Mouse (Mus musculus): ENCODE measurements around the gene Prkar2a.

The Prkar2a gene

DNA sequence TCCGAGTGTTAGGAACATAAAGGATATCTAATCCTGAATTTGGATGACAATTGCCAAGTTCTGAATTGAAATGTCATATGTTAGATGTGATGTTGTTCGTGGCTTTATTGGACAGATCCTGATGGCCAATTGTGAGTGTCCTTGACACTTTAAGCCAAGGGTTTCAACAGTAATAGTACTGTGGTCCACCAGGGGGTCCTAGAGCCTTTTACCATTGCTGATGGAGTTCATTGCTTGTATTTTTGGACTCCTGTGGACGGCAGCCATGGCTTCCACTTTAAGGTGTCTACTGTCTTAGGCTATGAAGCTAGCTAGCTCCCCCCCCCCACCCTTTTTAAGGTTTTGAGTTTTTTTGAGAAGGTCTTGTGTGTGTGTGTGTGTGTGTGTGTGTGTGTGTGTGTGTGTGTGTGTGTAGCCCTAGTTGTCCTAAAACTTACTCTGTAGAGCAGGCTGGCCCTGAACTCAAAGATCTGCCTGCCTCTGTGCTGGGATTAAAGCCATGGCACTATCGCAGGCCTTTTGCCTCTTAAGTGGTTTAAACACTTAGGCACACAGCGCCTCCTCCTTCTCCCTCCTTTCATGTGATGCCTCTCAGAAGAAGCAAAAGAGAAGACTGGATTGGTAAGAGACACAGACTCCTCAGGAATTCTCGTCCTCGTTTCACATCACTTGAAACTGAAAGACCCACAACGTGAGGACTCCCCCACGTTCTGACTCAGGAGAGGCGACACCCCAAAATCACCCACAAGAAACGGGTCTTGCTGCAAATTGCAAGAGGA, 63.2 kb downstream of the Prkar2a start:
- DNase-seq (ENCODE audit: low spot score in 2 of 2) = no peak

DNA sequence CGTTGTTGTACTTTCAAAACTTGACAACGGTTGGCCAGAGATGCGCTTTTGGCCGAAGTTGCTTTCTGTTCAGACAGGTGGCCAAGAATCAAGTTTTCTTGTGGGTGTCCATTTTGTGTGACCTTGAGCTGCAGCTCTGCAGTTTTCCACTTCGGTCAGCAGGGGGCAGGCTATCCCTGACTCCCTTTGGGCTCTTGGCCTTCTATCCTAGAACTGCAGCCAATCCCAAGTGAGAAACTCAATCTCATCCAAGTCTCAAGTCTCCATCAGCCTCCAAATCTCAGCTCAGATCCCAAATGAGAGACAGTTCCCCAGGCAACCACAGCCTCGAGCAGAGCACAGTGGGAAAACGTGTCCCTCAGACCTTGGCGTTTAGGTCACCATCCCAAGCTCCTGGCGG, 64.2 kb downstream of the Prkar2a start:
- DNase-seq (ENCODE audit: low spot score in 2 of 2) = peak; percentile 29 to 38

DNA sequence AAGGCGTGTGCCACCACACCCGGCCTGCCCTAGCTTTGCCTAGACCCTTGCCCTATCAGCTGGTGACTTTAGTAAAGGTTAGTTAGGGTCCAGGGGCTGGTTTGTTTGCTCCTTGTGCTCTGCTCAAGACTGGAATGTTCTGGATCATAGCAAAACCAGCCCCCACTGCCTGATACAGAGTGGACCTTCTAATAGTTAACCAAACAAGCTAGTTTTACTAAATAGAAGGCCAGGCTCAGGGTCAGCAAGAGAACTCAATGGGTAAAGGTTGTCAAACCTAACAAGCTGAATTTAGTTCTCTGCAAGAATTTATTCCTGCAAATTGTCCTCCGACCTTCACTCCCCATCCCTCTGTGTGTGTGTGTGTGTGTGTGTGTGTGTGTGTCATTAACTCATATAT, 64.9 kb downstream of the Prkar2a start:
- no peak for DNase-seq (ENCODE audit: low spot score in 2 of 2)

DNA sequence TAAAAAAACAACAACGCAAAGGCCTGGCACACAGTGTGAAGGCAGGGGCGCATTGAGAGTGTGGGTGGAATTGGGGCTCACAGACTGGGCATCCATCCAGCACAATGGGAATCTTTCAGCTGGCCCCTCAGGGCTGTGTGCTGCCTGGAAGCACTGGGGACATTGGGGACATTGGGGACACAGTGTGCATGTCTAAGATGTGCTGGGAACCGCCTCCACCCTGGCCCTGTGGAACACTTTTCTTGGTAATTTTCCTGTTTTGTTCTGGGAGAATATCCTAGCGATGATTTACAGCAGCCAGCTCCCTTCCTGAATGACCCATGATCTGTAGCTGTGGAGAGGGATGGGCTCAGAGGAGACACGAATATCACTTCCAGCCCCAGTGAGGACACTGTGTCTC, 65.3 kb downstream of the Prkar2a start:
- DNase-seq (ENCODE audit: low spot score in 2 of 2) = no peak

DNA sequence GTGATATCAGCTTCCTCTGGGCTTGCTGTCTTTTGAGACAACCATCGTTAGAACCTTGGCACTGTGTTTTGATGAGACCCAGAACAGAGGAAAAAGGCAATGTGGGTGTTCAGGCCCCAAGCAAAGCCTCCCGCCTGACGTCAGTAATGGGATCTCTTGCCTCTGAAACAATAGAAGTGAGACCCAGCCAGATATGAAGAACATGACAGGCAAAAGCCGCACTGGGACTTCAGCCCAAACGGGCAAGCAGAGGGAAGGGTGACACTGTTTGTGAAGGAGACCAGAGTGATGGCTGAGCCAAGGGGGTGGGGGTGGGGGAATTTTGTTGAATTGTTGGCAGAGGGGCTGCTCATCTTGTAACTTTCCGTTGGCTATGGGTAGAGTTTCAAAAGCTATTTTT, 68.3 kb downstream of the Prkar2a start:
- DNase-seq (ENCODE audit: low spot score in 2 of 2) = no peak

DNA sequence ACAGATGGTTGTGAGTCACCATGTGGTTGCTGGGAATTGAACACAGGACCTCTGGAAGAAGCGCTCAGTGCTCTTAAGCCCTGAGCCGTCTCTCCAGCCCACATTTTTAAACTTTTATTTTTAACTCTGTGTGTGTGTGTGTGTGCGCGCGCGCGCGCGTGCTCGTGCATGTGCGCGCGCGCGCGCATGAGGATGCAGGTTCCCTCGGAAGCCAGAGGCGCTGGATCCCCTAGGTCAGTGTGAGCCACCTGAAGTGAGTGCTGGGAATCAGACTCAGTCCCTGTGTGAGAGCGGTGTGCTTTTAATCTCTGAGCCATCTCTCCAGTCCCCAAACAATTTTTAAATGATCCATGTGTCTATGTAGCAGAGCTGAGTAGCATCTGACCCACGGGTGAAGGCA, 70.0 kb downstream of the Prkar2a start:
- DNase-seq (ENCODE audit: low spot score in 2 of 2) = no peak

DNA sequence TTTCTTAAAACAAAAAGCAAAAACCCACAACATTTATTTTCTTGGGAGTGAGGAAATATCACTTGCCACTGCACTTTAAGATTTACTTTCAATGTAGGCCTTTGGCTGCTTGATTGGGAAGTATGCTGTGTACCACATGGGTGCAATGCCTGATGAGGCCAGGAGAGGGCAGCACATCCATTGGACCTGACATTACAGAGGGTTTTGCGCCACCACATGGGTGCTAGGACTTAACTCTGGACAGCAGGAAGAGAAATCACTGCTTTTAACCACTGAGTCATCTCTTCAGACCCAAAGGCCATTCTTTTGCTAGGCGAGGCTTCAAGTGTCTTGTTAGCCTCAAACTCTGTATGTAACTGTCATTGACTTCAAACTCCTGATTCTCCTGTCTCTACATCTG, 70.7 kb downstream of the Prkar2a start:
- no peak for DNase-seq (ENCODE audit: low spot score in 2 of 2)

DNA sequence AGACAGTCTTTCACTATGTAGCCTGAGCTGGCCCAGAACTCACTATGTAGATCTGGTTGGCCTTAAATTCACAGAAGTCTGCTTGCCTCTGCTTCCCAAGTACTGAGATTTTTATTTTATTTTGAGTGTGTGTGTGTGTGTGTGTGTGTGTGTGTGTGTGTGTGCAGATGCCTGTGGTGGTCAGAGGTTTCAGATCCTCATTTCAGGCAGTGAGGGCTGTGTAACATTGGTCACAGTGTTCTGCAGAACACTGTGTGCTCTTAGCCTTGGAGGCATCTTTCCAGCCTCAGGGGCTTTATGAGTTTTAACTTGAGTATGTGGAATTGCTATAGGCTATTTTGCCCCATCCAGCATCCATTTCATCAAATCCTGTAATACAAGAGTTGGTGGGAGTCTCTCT, 72.4 kb downstream of the Prkar2a start:
- no peak for DNase-seq (ENCODE audit: low spot score in 2 of 2)

DNA sequence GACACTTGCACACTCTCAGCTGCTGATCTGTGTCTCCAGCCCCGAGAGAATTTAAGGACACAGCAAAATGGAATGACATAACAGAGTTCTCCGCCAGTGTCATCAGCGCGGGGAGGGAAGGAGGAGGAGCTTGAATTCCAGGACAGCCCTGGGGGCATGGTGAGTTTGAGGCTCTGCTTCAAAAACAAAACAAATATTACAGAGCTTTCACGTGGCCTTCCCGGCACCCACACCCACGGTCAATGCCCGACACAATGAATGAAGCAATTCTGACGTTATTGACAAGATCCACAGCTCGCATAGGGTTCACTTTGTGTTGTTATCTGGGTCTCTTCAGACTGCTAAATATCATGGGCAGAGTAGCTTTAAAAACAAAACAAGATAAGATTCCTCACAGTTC, 75.9 kb downstream of the Prkar2a start:
- no peak for DNase-seq (ENCODE audit: low spot score in 2 of 2)

DNA sequence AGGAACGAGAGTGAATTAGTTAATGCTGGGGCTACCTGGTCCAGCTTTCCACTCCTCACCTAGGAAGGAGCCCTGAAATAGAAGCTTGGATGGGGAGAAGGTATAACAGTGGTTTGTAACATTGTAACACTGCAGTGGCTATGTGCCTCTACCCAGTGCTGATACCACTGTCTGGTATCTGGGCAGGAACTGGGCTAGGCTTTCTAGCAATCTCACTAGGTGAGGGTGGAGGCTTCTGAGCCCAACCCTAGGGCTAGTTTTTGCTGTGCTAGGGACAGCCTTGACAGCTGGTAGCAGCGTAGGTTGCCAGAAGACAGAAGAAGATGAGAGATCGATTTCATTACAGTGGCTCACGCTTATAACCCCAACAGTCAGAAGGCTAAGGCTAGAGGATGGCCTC, 87.5 kb downstream of the Prkar2a start:
- DNase-seq (ENCODE audit: low spot score in 2 of 2) = no peak

DNA sequence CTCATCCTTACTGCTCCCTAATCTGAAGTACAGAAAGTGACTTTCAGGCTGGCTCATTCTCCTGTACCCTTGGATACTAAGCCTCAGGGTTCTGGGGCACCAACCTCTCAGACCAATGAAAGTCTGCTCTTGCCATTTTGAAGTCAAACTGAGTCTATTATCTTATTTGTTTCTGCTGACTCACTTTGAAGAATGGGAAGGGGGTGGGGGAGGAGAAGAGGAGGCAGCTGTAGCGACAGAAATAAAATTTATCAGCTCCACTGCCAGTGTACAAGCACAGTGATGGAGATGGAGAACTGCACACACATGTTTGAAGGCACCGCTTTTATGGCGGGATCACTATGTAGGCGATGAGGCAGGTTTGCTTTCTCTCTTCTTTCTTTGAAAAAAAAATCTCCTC, 88.2 kb downstream of the Prkar2a start:
- no peak for DNase-seq (ENCODE audit: low spot score in 2 of 2)

DNA sequence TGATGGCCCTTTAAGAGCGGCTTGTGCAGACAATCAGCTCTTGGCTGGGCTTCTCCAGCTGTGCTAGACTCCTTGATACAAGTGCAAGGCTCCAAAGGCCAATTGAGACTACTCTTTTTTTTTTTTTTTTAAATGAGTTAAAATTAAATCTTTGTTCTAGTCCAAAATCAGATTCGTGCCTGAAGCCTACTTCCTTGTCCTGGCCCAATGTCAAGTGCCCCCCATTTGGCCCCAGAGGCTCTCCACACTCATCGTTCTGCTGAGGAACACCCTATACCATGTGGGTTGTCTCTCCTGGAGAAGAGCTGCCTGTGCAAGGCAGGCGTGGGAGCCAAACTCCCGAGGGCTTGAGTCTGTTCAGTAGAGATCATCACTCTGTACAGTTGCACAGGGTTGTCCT, 91.8 kb downstream of the Prkar2a start:
- DNase-seq (ENCODE audit: low spot score in 2 of 2) = no peak

DNA sequence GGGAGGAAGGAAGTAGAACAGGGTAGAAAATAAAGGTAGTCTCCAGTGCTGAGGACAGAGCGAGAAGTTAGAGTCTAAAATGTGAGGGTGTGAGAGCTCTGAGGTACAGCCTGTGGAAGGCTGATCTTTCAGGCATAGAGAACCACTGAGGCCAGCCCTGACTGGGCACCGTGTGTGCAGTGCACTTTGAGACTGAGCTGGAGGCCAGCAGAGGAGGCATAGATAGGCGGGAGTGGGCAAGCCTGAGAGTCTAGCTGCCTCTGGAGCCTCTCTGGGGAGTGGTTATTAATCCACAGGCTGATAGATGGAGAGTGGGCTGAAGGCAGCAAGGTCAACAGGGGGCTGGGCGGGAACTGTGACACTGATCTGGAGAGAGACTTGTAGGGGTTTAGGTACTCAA, 92.8 kb downstream of the Prkar2a start:
- no peak for DNase-seq (ENCODE audit: low spot score in 2 of 2)

DNA sequence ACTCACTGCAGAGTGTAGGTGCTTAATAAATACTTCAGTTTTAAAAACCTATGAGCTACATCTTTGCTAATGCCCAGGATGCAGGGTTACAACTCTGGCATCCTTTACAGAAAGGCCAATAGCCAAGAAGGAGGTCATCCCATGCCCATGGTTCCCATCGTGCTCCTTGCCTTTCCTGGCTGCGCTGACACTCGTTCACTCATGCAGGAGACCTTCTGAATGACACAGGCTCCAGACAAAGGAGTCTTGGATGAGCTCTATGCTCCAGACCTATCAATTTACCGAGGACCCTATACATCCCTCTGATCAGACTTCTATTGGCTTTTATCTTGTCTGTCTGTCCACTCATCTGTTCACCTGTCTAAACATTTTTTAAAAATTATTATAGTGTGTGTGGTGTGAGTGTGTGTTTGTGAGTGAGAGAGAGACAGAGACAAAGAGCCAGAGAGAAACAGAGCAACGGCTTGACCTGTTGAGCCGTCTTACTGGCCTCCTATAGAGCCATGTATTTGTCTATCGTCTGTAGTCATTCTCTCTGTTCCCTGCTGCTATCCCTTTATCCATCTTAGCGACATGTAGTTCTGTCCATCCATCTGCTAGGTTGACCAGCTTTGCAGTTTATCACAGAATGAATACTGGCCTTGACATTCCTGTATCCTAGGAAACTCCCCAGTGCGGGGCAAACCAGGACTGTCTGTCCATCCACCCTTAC, 93.9 kb downstream of the Prkar2a start:
- no peak for DNase-seq (ENCODE audit: low spot score in 2 of 2)

DNA sequence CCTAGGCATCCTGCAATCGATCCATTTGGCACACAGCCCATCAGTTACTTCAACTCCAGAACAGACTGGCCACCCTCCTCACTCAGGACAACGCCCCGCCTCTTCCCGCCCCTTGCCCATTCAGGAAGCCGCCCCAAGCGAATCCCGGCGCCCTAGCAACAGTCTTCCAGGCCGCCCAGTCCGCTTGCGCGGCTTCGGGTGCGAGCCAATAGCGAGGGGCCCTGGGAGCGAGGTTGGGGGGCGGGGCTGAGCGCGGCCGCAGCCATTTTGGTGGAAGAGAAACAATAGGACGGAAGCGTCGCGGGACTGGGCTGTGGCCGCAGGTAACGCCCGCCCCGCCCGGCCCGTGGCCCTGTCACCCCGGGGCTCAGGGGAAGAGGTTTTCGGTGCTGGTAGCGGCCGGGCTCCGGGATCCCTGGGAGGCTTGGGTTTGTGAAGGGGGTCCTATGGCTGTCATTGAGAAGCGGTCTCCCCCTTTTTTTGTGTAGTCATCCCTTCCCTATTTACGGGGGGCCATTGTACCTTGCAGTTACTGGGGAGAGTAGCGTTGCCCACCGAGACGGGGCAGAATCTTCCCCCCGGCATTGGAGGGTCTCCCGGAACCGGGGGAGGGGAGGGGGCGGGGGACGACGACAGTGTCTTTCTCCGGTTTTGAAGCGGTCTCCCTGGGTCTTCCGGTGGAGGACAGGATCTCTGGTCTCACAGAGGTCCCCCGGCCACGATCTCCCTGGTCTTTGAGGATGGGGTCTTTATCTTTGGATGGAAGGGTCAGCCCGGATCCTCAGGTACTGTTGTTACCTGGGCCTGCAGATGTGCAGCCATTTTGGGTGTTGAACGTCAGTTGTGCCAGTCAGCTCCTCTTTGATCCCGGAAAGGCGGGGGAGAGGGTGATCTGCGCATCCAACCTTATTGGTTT, 94.7 kb downstream of the Prkar2a start, which contains the start of gene Ip6k2:
Gene Ip6k2, plus strand, starts transcription at position 249 of the 916 bp plus-strand sequence.
- peak; percentile 86 to 94 for DNase-seq (ENCODE audit: low spot score in 2 of 2)

DNA sequence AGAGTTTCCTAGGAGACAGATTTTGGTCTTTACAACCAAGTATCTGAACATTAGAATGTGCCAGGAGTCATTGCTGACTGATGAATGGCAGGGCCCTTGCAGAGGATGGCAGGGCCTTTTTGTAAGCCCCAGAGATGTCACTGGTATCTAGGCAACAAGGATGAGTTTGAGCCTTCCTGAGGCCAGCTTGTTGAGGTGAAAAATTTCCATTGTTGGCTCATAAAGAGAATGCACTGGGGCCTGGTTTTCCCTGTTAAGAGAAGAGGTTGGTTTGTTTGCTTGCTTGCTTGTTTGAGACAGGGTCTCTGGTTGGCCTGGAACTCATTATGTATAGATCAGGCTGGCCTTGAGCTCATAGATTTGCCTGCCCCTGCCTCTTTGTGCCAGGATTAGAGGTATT, 96.3 kb downstream of the Prkar2a start:
- DNase-seq (ENCODE audit: low spot score in 2 of 2) = no peak

DNA sequence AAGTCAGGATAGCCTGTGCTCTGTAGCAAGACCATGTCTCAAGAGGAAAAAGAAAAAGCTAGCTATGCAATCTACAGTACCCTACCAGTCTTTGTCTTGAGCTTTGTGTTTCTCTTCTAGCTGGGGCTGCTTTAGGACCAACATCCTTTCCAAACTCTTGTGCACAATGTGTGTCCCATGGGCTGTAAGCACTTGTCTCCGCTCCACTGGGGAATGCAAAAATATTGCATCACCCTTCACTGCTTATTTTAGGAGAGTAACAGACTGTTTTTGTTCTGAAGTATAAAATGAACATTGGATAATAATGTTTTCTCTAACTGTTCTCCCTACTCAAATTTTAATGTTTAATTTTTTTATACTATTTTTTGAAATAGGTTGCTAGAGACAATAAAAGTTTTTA, 97.4 kb downstream of the Prkar2a start:
- no peak for DNase-seq (ENCODE audit: low spot score in 2 of 2)

DNA sequence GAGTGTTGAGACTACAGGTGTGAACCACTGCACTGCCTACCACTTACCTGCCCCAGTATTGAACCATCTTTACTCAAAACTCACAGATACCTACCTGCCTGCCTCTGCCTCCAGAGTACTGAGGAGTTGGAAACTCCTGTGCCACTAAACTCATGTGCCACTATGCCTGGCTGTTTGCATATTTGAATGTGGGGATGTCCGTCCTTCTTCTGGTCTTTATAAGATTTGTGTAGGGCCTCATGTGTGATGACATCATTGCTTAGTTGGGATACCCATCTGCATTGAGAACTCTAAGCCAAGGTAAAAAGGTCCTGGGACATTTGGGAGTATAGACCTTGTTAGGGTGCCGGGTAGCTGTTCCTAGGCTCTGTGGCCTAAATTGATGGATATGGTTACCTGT, 98.0 kb downstream of the Prkar2a start:
- DNase-seq (ENCODE audit: low spot score in 2 of 2) = no peak

DNA sequence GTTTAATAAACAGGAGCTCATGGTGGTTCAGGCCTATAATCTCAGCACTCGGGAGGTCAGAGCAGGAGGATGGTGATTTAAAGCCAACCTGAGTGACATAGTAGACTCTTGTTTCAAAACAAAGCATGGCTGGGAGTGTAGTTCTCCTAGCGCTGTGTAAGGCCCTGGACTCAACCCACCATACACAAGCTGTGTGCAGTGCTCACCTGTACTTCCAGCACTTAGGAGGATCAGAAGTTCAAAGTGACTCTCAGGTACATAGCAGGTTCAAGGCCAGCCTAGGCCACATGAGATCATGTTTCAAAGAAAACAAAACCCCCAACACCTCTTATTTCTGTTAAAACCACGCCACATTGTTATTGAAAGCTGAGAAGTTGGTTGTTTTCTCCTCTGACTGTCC, 99.6 kb downstream of the Prkar2a start:
- DNase-seq (ENCODE audit: low spot score in 2 of 2) = no peak

DNA sequence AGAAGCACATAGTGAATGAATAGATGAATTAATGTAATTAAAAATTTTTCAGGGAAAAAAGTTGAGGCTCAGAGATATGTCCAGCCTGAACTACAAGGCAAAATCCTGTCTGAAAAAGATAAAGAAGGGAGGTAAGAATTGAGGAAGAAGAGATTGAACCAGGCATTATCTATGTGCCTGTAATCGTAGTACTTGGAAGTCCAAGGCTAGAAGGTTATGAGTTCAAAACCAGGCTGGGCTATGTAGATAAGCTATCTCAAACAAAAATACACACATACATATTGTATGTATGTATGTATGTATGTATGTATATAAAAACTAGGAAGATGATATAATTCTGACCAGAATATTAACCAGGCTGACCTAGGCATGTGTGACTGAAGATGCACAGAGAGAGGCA, 103.2 kb downstream of the Prkar2a start:
- DNase-seq (ENCODE audit: low spot score in 2 of 2) = no peak

DNA sequence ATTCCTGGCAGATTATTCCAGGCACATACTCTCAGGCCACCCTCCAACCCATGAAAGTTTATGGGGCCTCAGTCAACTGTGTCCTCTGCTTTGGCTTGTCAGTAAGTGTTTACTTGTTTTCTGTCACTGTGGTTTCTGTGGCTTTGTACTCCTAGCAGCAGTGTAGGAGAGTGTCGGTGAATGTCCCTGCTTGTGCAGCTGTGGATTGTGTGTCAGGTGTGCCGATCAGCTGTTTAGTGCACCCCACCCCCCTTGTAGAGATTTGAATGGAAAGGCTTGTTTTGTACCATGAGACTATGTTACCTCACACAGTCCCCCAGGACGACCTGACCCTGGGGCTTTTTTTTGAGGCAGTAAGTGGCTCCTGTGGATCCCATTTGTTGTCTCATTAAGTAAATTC, 103.6 kb downstream of the Prkar2a start:
- no peak for DNase-seq (ENCODE audit: low spot score in 2 of 2)

DNA sequence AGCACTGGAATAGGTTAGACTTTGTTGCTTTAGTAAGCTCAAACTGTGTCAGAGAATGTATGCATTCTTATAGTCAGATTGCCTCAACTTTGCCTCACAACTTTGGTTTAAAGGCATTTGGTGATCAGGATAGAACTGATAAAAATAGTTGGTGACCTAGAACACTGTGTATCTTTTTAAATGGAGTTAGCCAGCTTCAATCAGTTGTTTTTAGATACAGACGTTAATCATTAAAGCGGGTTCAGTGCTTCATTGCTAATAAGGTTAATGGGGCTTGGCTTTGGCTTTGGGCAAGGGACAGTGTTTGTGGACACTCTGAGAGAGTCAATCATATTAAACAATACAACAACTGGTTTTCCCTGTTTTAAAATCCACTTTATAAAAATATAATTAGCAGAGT, 106.2 kb downstream of the Prkar2a start:
- no peak for DNase-seq (ENCODE audit: low spot score in 2 of 2)
